16 mouse cellular contexts compared by ENCODE assay signal in the genomic region with DNA sequence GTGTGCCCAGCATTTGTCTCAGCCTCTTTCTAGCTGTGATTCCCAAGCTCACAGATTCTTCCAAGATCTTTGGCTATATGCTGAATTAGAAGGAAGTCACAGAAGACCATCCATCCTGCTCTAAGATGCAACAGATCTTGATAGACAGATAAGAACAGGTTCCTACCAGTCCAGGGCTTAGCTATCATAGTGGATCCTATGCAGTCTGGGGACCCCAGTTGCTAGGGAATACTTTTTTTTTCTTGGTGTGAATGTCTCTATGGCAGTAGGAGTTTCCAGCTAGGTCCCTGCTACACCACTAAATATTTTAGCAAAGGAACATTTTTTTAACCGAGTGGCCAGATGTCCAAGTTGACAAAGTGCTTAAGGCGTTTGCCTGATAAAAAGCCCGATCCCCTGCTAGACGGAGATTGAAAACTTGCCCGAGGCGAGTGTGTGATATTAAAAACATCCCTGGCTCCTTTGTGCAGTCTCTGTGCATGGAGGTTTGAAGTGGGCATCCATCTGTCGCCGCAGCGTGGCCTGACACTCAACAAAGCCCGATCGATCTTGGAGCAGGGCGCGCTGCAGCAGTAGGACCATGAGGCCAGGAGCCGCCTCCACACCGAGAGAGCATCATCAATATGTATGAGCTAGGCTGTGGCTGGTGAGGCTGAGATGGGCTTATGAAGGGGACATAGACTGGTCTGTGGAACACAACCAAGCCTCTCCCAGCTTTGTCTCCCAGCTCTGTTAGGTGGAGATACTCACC. TPM values are rescaled to one million over a fixed set of nuclear protein-coding genes. Genes with fewer than 3 reads are reported as not detected.
DNase-seq lines count a peak whose midpoint lies in the region; ATAC-seq lines count a peak whose summit lies in the region.
"Had no signal": no experiment of that assay in that cellular context is flagged by ENCODE, and none has a peak within 500 bp of the region (broad histone marks: within the 10 kb centered on the region; RNA-seq: fewer than 3 reads in every experiment).

No protein-coding gene starts in this region.

- 0 out of 2 replicates have a peak, but pooled peaks cover 3% of the 10 kb centered on the region for H3K27me3 ChIP-seq in forebrain, embryonic 15.5 days
- H3K27me3 ChIP-seq in neural tube, embryonic 12.5 days (replicated peaks): 0 out of 2 replicates have a peak, but pooled peaks cover 3% of the 10 kb centered on the region

- 37% methylated on average over 15 of the region's 15 CpGs for WGBS in forebrain, embryonic 15.5 days
- 37% methylated on average over 15 of the region's 15 CpGs for WGBS in neural tube, embryonic 12.5 days

- H3K4me3 ChIP-seq in forebrain, embryonic 15.5 days: no peak overlapping the region
- no peak overlapping the region for H3K4me3 ChIP-seq in neural tube, embryonic 12.5 days
- H3K4me3 ChIP-seq: embryonic facial prominence, embryonic 15.5 days had no signal

- H3K4me1 ChIP-seq in forebrain, embryonic 15.5 days: peaks cover 10% of the 10 kb centered on the region; the same call in 1 of the 2 replicates
- peaks cover 14% of the 10 kb centered on the region; the same call in 1 of the 2 replicates for H3K4me1 ChIP-seq in neural tube, embryonic 12.5 days
- H3K4me1 ChIP-seq: embryonic facial prominence, embryonic 15.5 days had no signal

- peak; percentile 41; the same call in 1 of the 2 replicates for ATAC-seq in forebrain, embryonic 15.5 days (replicated peaks)
- ATAC-seq in neural tube, embryonic 12.5 days (ENCODE audit: low FRiP score, low read depth): peak; percentile 52
- ATAC-seq: intestine, postnatal 0 days had no signal

- no peaks in the 10 kb centered on the region for H3K9me3 ChIP-seq in forebrain, embryonic 15.5 days
- H3K9me3 ChIP-seq in neural tube, embryonic 12.5 days: no peaks in the 10 kb centered on the region
- H3K9me3 ChIP-seq: embryonic facial prominence, embryonic 15.5 days had no signal

- no peak overlapping the region for H3K4me2 ChIP-seq in forebrain, embryonic 15.5 days (replicated peaks)
- H3K4me2 ChIP-seq in neural tube, embryonic 12.5 days (replicated peaks): no peak overlapping the region
- H3K4me2 ChIP-seq: embryonic facial prominence, embryonic 15.5 days had no signal

- no peaks in the 10 kb centered on the region for H3K36me3 ChIP-seq in forebrain, embryonic 15.5 days
- H3K36me3 ChIP-seq in neural tube, embryonic 12.5 days: no peaks in the 10 kb centered on the region
- H3K36me3 ChIP-seq: embryonic facial prominence, embryonic 15.5 days had no signal

- no peak overlapping the region for H3K9ac ChIP-seq in forebrain, embryonic 15.5 days (replicated peaks)
- H3K9ac ChIP-seq in neural tube, embryonic 12.5 days: no peak overlapping the region
- H3K9ac ChIP-seq: embryonic facial prominence, embryonic 15.5 days had no signal

- peak; percentile 50 to 52 for DNase-seq in cerebellum, postnatal 10 days
- DNase-seq in cerebellum, postnatal 25 days: no peak
- peak; percentile 65 for DNase-seq in mesoderm, embryonic 11.5 days (ENCODE audit: low read depth, low spot score)
- no peak for DNase-seq in spleen, adult 12 weeks (ENCODE audit: low spot score)
- no peak for DNase-seq in thymus, postnatal 14 days
- no peak for DNase-seq in cerebellum, adult 11 months
- DNase-seq: cerebellum, adult 8-10 months; heart, postnatal 14 days; kidney, postnatal 36 days; lung, postnatal 10 days had no signal

- peak overlapping the region; percentile 25; the same call in 1 of the 2 replicates for H3K27ac ChIP-seq in forebrain, embryonic 15.5 days (replicated peaks)
- peak overlapping the region; percentile 27; the same call in 1 of the 2 replicates for H3K27ac ChIP-seq in neural tube, embryonic 12.5 days
- H3K27ac ChIP-seq: embryonic facial prominence, embryonic 15.5 days had no signal

RNA-seq across cellular contexts. Expression of a gene that starts 18.0 kb away (rescaled TPM):
- polyA plus RNA-seq in forebrain, embryonic 15.5 days (2015; fragmentation: Nextera tagmentation; extraction: Ambion mirVana): 0.51 and 1.1 TPM in 2 replicates
- 7.1 and 8.2 TPM in 2 replicates for polyA plus RNA-seq in neural tube, embryonic 12.5 days (2016; fragmentation: Nextera tagmentation; extraction: Ambion mirVana)
- polyA plus RNA-seq: embryonic facial prominence, embryonic 15.5 days; intestine, postnatal 0 days; liver, adult 2 months; spleen, adult 2 months had no signal

RNA-seq across cellular contexts. Expression of a gene that starts 33.6 kb away (rescaled TPM):
- 0.13 and 0.29 TPM in 2 replicates for polyA plus RNA-seq in forebrain, embryonic 15.5 days (2015; fragmentation: Nextera tagmentation; extraction: Ambion mirVana)
- polyA plus RNA-seq in neural tube, embryonic 12.5 days (2016; fragmentation: Nextera tagmentation; extraction: Ambion mirVana): 0.43 and 0.52 TPM in 2 replicates

RNA-seq across cellular contexts. Expression of a gene that starts 48.8 kb away (rescaled TPM):
- polyA plus RNA-seq in forebrain, embryonic 15.5 days (2015; fragmentation: Nextera tagmentation; extraction: Ambion mirVana): 58.0 and 58.7 TPM in 2 replicates
- polyA plus RNA-seq in neural tube, embryonic 12.5 days (2016; fragmentation: Nextera tagmentation; extraction: Ambion mirVana): 53.8 and 56.8 TPM in 2 replicates

RNA-seq across cellular contexts. Expression of a gene that starts 48.9 kb away (rescaled TPM):
- 29.6 and 30.8 TPM in 2 replicates for polyA plus RNA-seq in forebrain, embryonic 15.5 days (2015; fragmentation: Nextera tagmentation; extraction: Ambion mirVana)
- polyA plus RNA-seq in neural tube, embryonic 12.5 days (2016; fragmentation: Nextera tagmentation; extraction: Ambion mirVana): 32.0 and 33.6 TPM in 2 replicates

Comparison
In these comparisons a context has a peak if more than half of its experiments do, and no peak if none do; other contexts are left out.
1. DNase-seq: peak in cerebellum, postnatal 10 days (2 of 2) and mesoderm, embryonic 11.5 days (single experiment); none in cerebellum, postnatal 25 days (0 of 2), spleen, adult 12 weeks (single experiment), thymus, postnatal 14 days (single experiment) and cerebellum, adult 11 months (single experiment).